Mouse (Mus musculus) embryonic facial prominence, embryonic 11.5 days (tissue): ENCODE measurements around the gene Sbno1. TPM values are rescaled to one million over a fixed set of nuclear protein-coding genes. Genes with fewer than 3 reads are reported as not detected.

Source experiments
- ATAC-seq: fragments of 200-750 bp; cut with Nextera tagmentation; replicated peaks from 2 replicates; pipeline ENCODE4 v1.8.0; 2017; ENCODE audit warnings: low read depth; ENCODE audit not compliant: insufficient number of reproducible peaks, low FRiP score, low TSS enrichment
- DNase-seq: peaks from one replicate; pipeline ENCODE4 v3.0.0-alpha.2; 2015; ENCODE audit warnings: low spot score
- H3K27ac ChIP-seq: fragments of 300-500 bp; sonication (generic); replicated peaks from 2 replicates; pipeline ENCODE4 v1.5.1; 2014; ENCODE audit warnings: mild to moderate bottlenecking, low read depth, low read length, control low read depth
- H3K27me3 ChIP-seq: fragments of 300-500 bp; sonication (generic); 2 replicates; pipeline ENCODE4 v1.6.1; 2014; ENCODE audit warnings: mild to moderate bottlenecking, low read length, moderate library complexity, mixed read lengths; ENCODE audit not compliant: control insufficient read depth, insufficient read depth
- H3K36me3 ChIP-seq: fragments of 300-500 bp; sonication (generic); replicated peaks from 2 replicates; pipeline ENCODE4 v1.6.1; 2014; ENCODE audit warnings: low read depth, mild to moderate bottlenecking, low read length, moderate library complexity, mixed read lengths; ENCODE audit not compliant: control insufficient read depth, insufficient read depth
- H3K4me1 ChIP-seq: fragments of 300-500 bp; sonication (generic); 2 replicates; pipeline ENCODE4 v1.6.1; 2014; ENCODE audit warnings: low read length, mixed read lengths; ENCODE audit not compliant: control insufficient read depth, insufficient read depth
- H3K4me2 ChIP-seq: fragments of 300-500 bp; sonication (generic); 2 replicates; pipeline ENCODE4 v1.6.1; 2014; ENCODE audit warnings: low read depth, mild to moderate bottlenecking, control low read depth, low read length, moderate library complexity
- H3K4me3 ChIP-seq: fragments of 300-500 bp; sonication (generic); 2 replicates; pipeline ENCODE4 v1.5.1; 2014; ENCODE audit warnings: low read depth, low read length, control low read depth
- H3K9ac ChIP-seq: fragments of 300-500 bp; sonication (generic); replicated peaks from 2 replicates; pipeline ENCODE4 v1.6.1; 2014; ENCODE audit warnings: mild to moderate bottlenecking, control low read depth, low read length
- H3K9me3 ChIP-seq: fragments of 300-500 bp; sonication (generic); replicated peaks from 2 replicates; pipeline ENCODE4 v1.6.1; 2016; ENCODE audit warnings: mild to moderate bottlenecking, low read length, inconsistent platforms, mixed read lengths; ENCODE audit not compliant: control insufficient read depth
- WGBS: fragments of 180-500 bp; shearing (Covaris S2); extraction: QIAGEN DNeasy Blood & Tissue Kit; methylation state at CpG from one replicate; pipeline ENCODE4 v1.1.7; 2014; 5-methylcytosine and 5-hydroxymethylcytosine counted together
- polyA plus RNA-seq: library from polyadenylated mRNA; unstranded; fragments of >200 nt; fragmentation: Nextera tagmentation; extraction: Ambion mirVana; gene quantifications from 2 replicates; pipeline ENCODE4 v1.2.1, GENCODE M21; 2014

Sbno1 gene
- polyA plus RNA-seq = 74.5 and 75.1 TPM in 2 replicates

DNA sequence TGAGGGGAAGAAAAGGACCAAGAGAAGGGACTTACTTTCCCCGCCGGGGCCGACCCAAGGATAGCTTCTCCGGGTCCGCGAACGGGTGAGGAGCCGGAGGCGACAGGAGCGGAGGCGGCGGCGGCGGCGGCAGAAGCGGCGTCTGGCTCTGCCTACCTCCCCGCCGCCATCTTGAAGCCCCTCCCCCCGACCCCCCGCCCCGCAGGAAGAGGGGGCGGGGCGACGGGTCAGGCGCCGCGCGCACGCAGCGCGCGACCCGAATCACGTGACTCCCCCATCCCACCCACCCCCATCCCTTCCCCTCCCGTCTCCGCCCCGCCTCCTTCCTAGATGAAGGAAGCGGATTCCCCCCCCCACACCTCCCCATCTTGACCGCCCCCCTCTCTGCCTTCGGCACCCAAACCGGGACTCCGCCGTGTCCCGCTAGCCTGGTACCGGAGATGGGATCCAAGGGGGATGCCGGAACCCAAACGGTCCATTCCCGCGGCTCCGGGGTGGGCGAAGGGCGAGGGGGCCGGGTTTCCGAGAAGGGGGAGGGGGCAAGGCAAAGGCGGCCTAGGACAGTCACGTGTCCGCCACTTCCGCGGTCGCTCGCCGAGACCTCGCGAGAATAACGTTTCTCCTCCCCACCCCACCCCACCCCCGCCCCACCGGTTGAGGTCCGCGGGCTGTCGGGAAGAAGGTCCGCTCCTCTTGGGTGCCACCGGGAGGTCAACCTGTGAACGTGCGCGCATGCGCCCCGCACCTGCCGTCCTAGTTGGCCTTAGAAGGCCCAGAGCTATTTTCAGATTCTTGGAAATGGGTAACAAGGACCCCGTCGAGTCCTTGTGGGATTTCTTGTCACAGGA, at the start of gene Sbno1:
Gene Sbno1, minus strand, starts transcription at position 590 of the 848 bp plus-strand sequence.
- peak within 1 kb of the TSS; percentile 54; the same call in 1 of the 2 replicates for H3K27ac ChIP-seq
- peak within 1 kb of the TSS; percentile 86 for H3K4me2 ChIP-seq
- H3K4me1 ChIP-seq = no peaks in the 10 kb centered on the region
- peak within 1 kb of the TSS; percentile 91 for H3K9ac ChIP-seq
- WGBS = under 1% methylated on average over 53 of the region's 81 CpGs
- ATAC-seq = peak; percentile 72
- no peaks in the 10 kb centered on the region for H3K36me3 ChIP-seq
- H3K27me3 ChIP-seq = no peaks in the 10 kb centered on the region
- H3K4me3 ChIP-seq = peak within 1 kb of the TSS; percentile 98
- H3K9me3 ChIP-seq = no peaks in the 10 kb centered on the region
- DNase-seq = peak; percentile 95

DNA sequence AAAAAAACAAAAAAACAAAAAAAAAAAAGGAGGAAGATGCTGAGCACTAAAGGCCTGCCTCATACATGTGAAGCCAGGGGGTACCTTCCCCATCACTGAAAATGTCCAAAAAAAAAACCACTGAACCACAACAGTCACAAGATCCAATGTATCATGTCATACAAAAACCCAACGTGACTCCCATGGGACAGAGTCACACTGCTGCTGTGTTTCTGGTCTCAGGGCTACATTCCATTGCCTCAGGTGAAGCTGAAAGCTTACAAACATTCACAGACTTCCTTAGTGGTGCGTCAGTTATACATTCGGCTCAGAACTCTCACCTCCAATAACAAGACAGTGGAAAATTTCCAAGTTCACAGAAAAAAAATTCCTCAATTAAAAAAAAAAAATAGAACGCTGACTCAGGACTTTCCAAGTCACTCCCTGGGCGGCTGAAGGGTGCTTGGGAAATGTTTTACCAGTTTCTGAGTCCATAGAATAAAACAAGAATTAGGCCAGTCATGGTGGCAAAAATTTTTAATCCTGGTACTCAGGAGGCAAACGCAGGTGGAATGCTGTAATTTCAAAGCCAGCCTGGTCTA, 44.9 kb upstream of the Sbno1 start:
- Histone ChIP-seq H3K4me2 (no peak overlapping the region), H3K9me3 (no peaks in the 10 kb centered on the region), H3K4me1 (no peaks in the 10 kb centered on the region), H3K27me3 (no peaks in the 10 kb centered on the region), H3K9ac (no peak overlapping the region), H3K36me3 (peaks cover 7% of the 10 kb centered on the region), H3K27ac (no peak overlapping the region), H3K4me3 (no peak overlapping the region)
- no peak for ATAC-seq
- DNase-seq = no peak
- 80% methylated on average over 6 of the region's 6 CpGs for WGBS

DNA sequence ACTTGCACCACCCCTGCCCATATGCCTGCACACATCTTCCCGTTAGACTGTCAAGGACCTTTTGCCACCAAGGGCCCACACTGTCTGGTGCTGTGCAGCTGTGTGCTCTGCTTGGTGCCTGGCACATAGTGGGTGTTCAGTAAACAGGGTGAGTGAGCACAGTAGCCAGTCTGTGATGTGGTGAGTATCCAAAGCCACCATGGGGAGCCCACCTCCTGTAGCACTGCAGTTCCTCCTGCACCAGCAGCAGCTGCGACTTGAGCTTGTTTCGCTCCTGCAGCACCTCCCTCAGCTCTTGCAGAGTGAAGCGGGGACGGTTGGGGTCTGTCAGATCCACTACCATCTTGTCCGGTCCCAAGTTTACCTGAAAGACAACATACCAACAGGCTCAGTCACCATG, 43.7 kb upstream of the Sbno1 start:
- peaks cover 7% of the 10 kb centered on the region for H3K36me3 ChIP-seq
- 95% methylated on average over 6 of the region's 6 CpGs for WGBS

DNA sequence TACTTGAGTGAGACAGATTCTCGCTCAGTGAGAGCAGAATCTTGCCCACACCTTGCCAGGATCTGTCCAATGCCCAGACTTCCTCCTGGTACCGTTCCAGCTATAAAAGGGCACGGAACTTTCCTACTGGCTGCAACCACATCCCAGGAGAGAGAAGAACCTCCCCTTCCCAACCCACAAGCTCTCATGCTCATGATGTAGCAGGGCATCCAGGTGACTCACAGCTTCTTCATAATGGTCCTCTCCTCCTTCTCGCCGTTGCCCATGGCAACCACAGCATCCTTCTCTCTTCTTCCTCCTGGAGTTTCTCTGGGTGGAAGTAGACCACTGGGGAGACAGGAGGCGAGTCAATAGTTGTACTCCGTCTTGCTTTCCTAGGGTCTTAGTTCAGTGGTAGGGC, 42.6 kb upstream of the Sbno1 start:
- H3K9ac ChIP-seq = no peak overlapping the region
- no peak overlapping the region for H3K4me2 ChIP-seq
- 94% methylated on average over 7 of the region's 7 CpGs for WGBS
- H3K4me3 ChIP-seq = no peak overlapping the region
- no peak for ATAC-seq
- no peak overlapping the region for H3K27ac ChIP-seq
- DNase-seq = no peak
- peaks cover 9% of the 10 kb centered on the region for H3K36me3 ChIP-seq
- H3K27me3 ChIP-seq = no peaks in the 10 kb centered on the region
- H3K4me1 ChIP-seq = no peaks in the 10 kb centered on the region
- H3K9me3 ChIP-seq = no peaks in the 10 kb centered on the region

More for the DNA sequence above, 43.7 kb upstream of the Sbno1 start:
- no peak overlapping the region for H3K4me2 ChIP-seq
- no peaks in the 10 kb centered on the region for H3K9me3 ChIP-seq
- H3K27me3 ChIP-seq = no peaks in the 10 kb centered on the region
- DNase-seq = no peak
- ATAC-seq = no peak
- no peak overlapping the region for H3K9ac ChIP-seq
- no peaks in the 10 kb centered on the region for H3K4me1 ChIP-seq
- H3K4me3 ChIP-seq = no peak overlapping the region
- H3K27ac ChIP-seq = no peak overlapping the region

DNA sequence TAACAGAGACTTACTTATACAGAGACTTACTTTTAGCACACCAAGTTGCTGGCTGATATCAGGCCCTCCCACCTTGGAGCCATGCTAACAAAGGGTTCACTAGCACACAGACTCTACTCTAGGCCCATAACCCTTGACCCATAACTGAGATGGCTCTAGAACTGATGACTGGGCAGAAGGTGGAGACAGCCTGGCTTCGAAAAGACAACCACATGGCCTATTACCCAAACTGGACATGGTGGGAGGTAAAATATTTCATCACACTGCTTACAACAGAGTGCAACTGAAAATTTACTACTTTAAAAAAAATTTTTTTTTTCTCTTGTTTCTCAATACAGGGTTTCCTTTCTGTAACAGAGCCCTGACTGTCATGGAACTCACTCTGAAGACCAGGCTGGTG, 42.0 kb upstream of the Sbno1 start:
- H3K9me3 ChIP-seq = no peaks in the 10 kb centered on the region
- no peaks in the 10 kb centered on the region for H3K4me1 ChIP-seq
- no peak overlapping the region for H3K9ac ChIP-seq
- 92% methylated on average over 1 of the region's 1 CpGs for WGBS
- DNase-seq = no peak
- H3K4me3 ChIP-seq = no peak overlapping the region
- no peak overlapping the region for H3K4me2 ChIP-seq
- no peaks in the 10 kb centered on the region for H3K27me3 ChIP-seq
- no peak for ATAC-seq
- peaks cover 10% of the 10 kb centered on the region for H3K36me3 ChIP-seq
- no peak overlapping the region for H3K27ac ChIP-seq

DNA sequence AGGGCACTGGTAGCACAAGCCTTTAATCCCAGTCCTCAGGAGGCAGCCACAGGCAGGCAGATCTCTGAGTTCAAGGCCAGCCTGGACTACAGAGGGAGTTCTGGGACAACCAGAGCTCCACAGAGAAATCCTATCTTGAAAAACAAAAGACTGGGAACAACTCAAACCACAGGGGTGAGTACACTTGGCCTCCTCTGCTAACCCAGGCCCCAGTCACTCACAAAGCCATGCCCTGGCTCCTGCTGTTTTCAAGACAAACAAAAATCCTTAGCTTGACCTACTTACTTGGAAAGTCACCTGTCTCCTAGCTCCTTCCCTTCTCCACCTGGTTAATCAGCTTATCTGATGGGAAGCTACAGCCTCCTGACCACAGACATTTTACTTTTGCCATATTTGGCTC, 39.1 kb upstream of the Sbno1 start:
- Histone ChIP-seq H3K9ac (no peak overlapping the region), H3K4me3 (no peak overlapping the region), H3K36me3 (peaks cover 20% of the 10 kb centered on the region), H3K27ac (no peak overlapping the region), H3K4me1 (no peaks in the 10 kb centered on the region), H3K4me2 (no peak overlapping the region), H3K27me3 (no peaks in the 10 kb centered on the region), H3K9me3 (no peaks in the 10 kb centered on the region)
- ATAC-seq = no peak
- no peak for DNase-seq

DNA sequence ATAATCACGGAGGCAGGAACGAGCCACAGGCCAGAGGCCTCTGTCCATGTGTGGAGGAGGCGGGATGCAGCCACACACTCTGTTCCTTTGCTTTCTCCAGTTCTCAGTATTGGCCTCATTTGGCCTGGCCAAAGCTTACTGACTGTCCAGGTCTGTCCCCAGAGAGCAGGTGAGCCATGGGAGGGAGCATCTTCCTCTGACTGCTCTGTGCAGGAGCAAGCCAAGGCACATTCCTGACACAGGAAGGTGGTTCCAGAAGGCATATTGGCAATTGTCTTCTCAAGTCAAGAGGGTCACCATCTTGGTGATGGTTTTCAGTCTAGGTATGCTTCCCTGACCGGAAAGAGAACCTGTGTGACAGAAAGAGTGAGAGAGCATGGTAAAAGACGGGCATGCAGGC, 37.7 kb upstream of the Sbno1 start:
- Histone ChIP-seq H3K27me3 (no peaks in the 10 kb centered on the region), H3K4me3 (no peak overlapping the region), H3K9me3 (no peaks in the 10 kb centered on the region), H3K9ac (no peak overlapping the region), H3K4me1 (no peaks in the 10 kb centered on the region), H3K27ac (no peak overlapping the region), H3K36me3 (peaks cover 22% of the 10 kb centered on the region), H3K4me2 (no peak overlapping the region)
- DNase-seq (no peak), ATAC-seq (no peak)
- 90% methylated on average over 5 of the region's 5 CpGs for WGBS

DNA sequence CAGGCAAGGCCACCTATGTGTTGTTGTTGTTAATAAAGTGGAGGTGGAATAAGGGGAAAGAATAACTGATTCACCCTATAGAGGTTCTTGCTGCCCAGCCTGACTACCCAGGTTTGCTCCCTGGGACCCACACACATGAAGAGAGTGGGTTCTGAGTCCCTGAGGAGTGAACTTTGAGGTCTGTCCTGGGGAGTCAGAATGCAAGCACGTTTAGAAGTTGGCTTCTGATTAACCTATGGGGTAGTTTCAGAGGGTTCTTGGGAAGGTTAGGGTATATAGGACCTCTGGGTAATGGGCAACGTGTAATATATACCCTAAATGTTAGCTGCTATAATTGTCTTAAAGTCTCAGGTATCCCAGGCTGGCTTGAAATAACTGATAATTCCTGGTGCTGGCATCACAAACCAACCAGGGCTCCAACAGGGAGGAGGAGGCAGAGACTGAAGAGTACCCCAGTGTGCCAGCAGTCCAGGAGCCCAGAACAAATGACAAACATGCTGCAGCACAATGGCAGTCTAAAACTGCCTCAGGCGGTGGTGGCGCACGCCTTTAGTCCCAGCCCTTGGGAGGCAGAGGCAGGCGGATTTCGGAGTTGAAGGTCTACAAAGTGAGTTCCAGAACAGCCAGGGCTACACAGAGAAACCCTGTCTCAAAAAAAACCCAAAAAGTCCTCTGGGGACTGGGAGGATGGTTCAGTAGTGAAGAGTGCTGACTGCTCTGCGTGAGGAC, 36.7 kb upstream of the Sbno1 start:
- Histone ChIP-seq H3K9me3 (no peaks in the 10 kb centered on the region), H3K27me3 (no peaks in the 10 kb centered on the region), H3K4me2 (no peak overlapping the region), H3K36me3 (peaks cover 20% of the 10 kb centered on the region), H3K9ac (no peak overlapping the region), H3K4me1 (no peaks in the 10 kb centered on the region), H3K27ac (no peak overlapping the region), H3K4me3 (no peak overlapping the region)
- no peak for ATAC-seq
- 85% methylated on average over 8 of the region's 8 CpGs for WGBS
- no peak for DNase-seq
